Mouse (Mus musculus) heart, postnatal 0 days (tissue): ENCODE measurements around the gene Pak4.

ENCODE experiments used
- CTCF ChIP-seq: IDR thresholded peaks from 2 replicates; pipeline ENCODE4 v1.5.1; 2016; ENCODE audit warnings: antibody characterized with exemption, control low read depth, low read depth
- EP300 ChIP-seq: IDR thresholded peaks from 2 replicates; pipeline ENCODE4 v1.6.1; 2016; ENCODE audit warnings: antibody characterized with exemption, low read depth

GRCm38 (mm10) chr7:28545048-28545890, 52.7 kb downstream of the Pak4 start:
- no peak for TF ChIP-seq CTCF
- no peak for TF ChIP-seq EP300
